12 mouse cellular contexts compared by ENCODE assay signal in genomic region chr6:92415405-92415755, GRCm38 (mm10).
A peak's percentile ranks its signal among the peaks of the same experiment; 100 is the strongest.
DNase-seq lines count a peak whose midpoint lies in the region; ATAC-seq lines count a peak whose summit lies in the region.
"Had no signal": no experiment of that assay in that cellular context is flagged by ENCODE, and none has a peak within 500 bp of the region (broad histone marks: within the 10 kb centered on the region; RNA-seq: fewer than 3 reads in every experiment).

No protein-coding gene starts in this region.

- no peak overlapping the region for H3K4me3 ChIP-seq in midbrain, embryonic 11.5 days (ENCODE audit: low read depth, low read length)
- H3K4me3 ChIP-seq in midbrain, embryonic 10.5 days, result no peak overlapping the region
- H3K4me3 ChIP-seq in midbrain, embryonic 12.5 days, result no peak overlapping the region
- no peak overlapping the region for H3K4me3 ChIP-seq in stomach, embryonic 16.5 days (replicated peaks; ENCODE audit: low read length)
- H3K4me3 ChIP-seq in liver, embryonic 11.5 days (ENCODE audit: low read depth, low read length), result no peak overlapping the region

- H3K4me1 ChIP-seq in midbrain, embryonic 11.5 days (ENCODE audit: control insufficient read depth, insufficient read depth, low read length), result peaks cover 4% of the 10 kb centered on the region; the same call in 1 of the 2 replicates
- H3K4me1 ChIP-seq in midbrain, embryonic 10.5 days, result peaks cover 16% of the 10 kb centered on the region
- H3K4me1 ChIP-seq in midbrain, embryonic 12.5 days, result peaks cover 16% of the 10 kb centered on the region
- peaks cover 15% of the 10 kb centered on the region for H3K4me1 ChIP-seq in stomach, embryonic 16.5 days (ENCODE audit: control insufficient read depth, insufficient read depth, low read length)
- H3K4me1 ChIP-seq in liver, embryonic 11.5 days (replicated peaks; ENCODE audit: control insufficient read depth, insufficient read depth, low read length), result no peaks in the 10 kb centered on the region; the same call in 1 of the 2 replicates

- H3K4me2 ChIP-seq in midbrain, embryonic 11.5 days, result no peak overlapping the region
- no peak overlapping the region for H3K4me2 ChIP-seq in midbrain, embryonic 12.5 days (replicated peaks)
- H3K4me2 ChIP-seq in stomach, embryonic 16.5 days (ENCODE audit: low read depth, low read length), result no peak overlapping the region
- H3K4me2 ChIP-seq in liver, embryonic 11.5 days, result no peak overlapping the region

- 0 out of 2 replicates have a peak overlapping the region, but pooled peaks have one; percentile 20 for H3K27ac ChIP-seq in midbrain, embryonic 11.5 days (ENCODE audit: low read depth, low read length)
- H3K27ac ChIP-seq in midbrain, embryonic 10.5 days (replicated peaks), result no peak overlapping the region
- H3K27ac ChIP-seq in midbrain, embryonic 12.5 days (replicated peaks), result peak overlapping the region; percentile 59
- H3K27ac ChIP-seq in stomach, embryonic 16.5 days (ENCODE audit: low read length), result peak overlapping the region; percentile 90
- no peak overlapping the region for H3K27ac ChIP-seq in liver, embryonic 11.5 days (ENCODE audit: low read depth, low read length)

- no peaks in the 10 kb centered on the region for H3K9me3 ChIP-seq in midbrain, embryonic 11.5 days (ENCODE audit: control insufficient read depth, low read length)
- H3K9me3 ChIP-seq in midbrain, embryonic 10.5 days (replicated peaks), result no peaks in the 10 kb centered on the region
- no peaks in the 10 kb centered on the region for H3K9me3 ChIP-seq in midbrain, embryonic 12.5 days
- H3K9me3 ChIP-seq in stomach, embryonic 16.5 days (replicated peaks; ENCODE audit: control insufficient read depth, low read length), result no peaks in the 10 kb centered on the region
- no peaks in the 10 kb centered on the region for H3K9me3 ChIP-seq in liver, embryonic 11.5 days (ENCODE audit: control insufficient read depth, low read length)
- H3K9me3 ChIP-seq: G1E had no signal

- H3K27me3 ChIP-seq in midbrain, embryonic 11.5 days (ENCODE audit: control insufficient read depth, insufficient read depth, low read length), result no peaks in the 10 kb centered on the region
- no peaks in the 10 kb centered on the region for H3K27me3 ChIP-seq in midbrain, embryonic 10.5 days (ENCODE audit: low read depth, poor library complexity, severe bottlenecking)
- no peaks in the 10 kb centered on the region for H3K27me3 ChIP-seq in midbrain, embryonic 12.5 days
- H3K27me3 ChIP-seq in stomach, embryonic 16.5 days (ENCODE audit: control insufficient read depth, insufficient read depth, low read length), result no peaks in the 10 kb centered on the region
- H3K27me3 ChIP-seq in liver, embryonic 11.5 days (replicated peaks; ENCODE audit: control insufficient read depth, insufficient read depth, low read length), result no peaks in the 10 kb centered on the region

- DNase-seq in heart, adult 11 months, result peak; percentile 77
- no peak for DNase-seq in heart, adult 8-10 months (ENCODE audit: low spot score)
- peak; percentile 74 for DNase-seq in midbrain, embryonic 11.5 days (ENCODE audit: low spot score, missing footprints)
- DNase-seq in midbrain, embryonic 10.5 days (ENCODE audit: low spot score), result no peak
- no peak for DNase-seq in thymus, adult 18-20 months
- no peak for DNase-seq in liver, embryonic 11.5 days (ENCODE audit: low spot score)
- DNase-seq: gastrocnemius, postnatal 36 days; kidney, adult 18-20 months; right cerebral cortex, postnatal 4 days had no signal

- ATAC-seq in midbrain, embryonic 11.5 days (ENCODE audit: low FRiP score), result no peak
- ATAC-seq in midbrain, embryonic 12.5 days (ENCODE audit: low FRiP score, low read depth), result no peak
- no peak for ATAC-seq in stomach, embryonic 16.5 days (ENCODE audit: insufficient read depth, low FRiP score)
- no peak for ATAC-seq in liver, embryonic 11.5 days (replicated peaks; ENCODE audit: low FRiP score)

- no peak overlapping the region for H3K9ac ChIP-seq in midbrain, embryonic 11.5 days (ENCODE audit: low read length)
- no peak overlapping the region for H3K9ac ChIP-seq in midbrain, embryonic 12.5 days (replicated peaks)
- H3K9ac ChIP-seq in stomach, embryonic 16.5 days (ENCODE audit: low read length), result no peak overlapping the region
- no peak overlapping the region for H3K9ac ChIP-seq in liver, embryonic 11.5 days (ENCODE audit: low read depth, low read length)

- WGBS in midbrain, embryonic 11.5 days, result 90% methylated on average over 7 of the region's 7 CpGs
- WGBS in midbrain, embryonic 10.5 days, result 92% methylated on average over 7 of the region's 7 CpGs
- 89% methylated on average over 7 of the region's 7 CpGs for WGBS in midbrain, embryonic 12.5 days
- WGBS in stomach, embryonic 16.5 days, result 69% methylated on average over 7 of the region's 7 CpGs
- 79% methylated on average over 7 of the region's 7 CpGs for WGBS in liver, embryonic 11.5 days

- peaks cover 6% of the 10 kb centered on the region; the same call in 1 of the 2 replicates for H3K36me3 ChIP-seq in midbrain, embryonic 11.5 days (ENCODE audit: control insufficient read depth, insufficient read depth, low read length)
- peaks cover 14% of the 10 kb centered on the region for H3K36me3 ChIP-seq in midbrain, embryonic 10.5 days
- H3K36me3 ChIP-seq in midbrain, embryonic 12.5 days, result peaks cover 26% of the 10 kb centered on the region
- H3K36me3 ChIP-seq in stomach, embryonic 16.5 days (ENCODE audit: control insufficient read depth, insufficient read depth, low read length), result peaks cover 10% of the 10 kb centered on the region
- no peaks in the 10 kb centered on the region for H3K36me3 ChIP-seq in liver, embryonic 11.5 days (ENCODE audit: control insufficient read depth, insufficient read depth, low read length)
- H3K36me3 ChIP-seq: G1E had no signal

Comparison
In these comparisons a context has a peak if more than half of its experiments do, and no peak if none do; other contexts are left out.
1. DNase-seq: peak in heart, adult 11 months (single experiment) and midbrain, embryonic 11.5 days (single experiment); none in heart, adult 8-10 months (single experiment), midbrain, embryonic 10.5 days (single experiment), thymus, adult 18-20 months (0 of 2) and liver, embryonic 11.5 days (single experiment).
2. H3K27ac ChIP-seq: peak in midbrain, embryonic 11.5 days (single experiment), midbrain, embryonic 12.5 days (single experiment) and stomach, embryonic 16.5 days (single experiment); none in midbrain, embryonic 10.5 days (single experiment) and liver, embryonic 11.5 days (single experiment).